Mouse (Mus musculus): ENCODE results near the gene Il20ra.

The Il20ra gene

DNA sequence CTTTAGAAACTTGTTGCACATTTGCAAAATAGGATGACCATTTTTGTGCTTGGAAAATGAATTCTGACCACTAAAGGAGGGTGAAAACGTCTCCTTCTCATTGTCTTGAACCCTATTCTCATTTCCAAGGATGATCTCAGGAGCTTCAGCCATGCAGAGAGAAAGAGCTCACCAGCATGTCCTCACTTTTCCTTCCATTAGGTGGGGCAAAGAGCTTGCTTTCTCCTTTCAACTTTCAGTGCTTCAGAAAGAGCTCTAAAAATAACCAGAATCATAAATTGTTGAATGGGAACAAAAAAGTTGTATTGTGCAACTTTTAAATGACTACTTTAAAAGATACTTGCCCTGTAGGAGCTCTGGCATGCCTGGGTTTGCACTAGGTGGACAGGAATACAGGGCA is 33.3 kb downstream of the Il20ra start:
- in situ Hi-C loops (cut with MboI; ENCODE audit: unreplicated experiment in 2 of 2): no loop called here

DNA sequence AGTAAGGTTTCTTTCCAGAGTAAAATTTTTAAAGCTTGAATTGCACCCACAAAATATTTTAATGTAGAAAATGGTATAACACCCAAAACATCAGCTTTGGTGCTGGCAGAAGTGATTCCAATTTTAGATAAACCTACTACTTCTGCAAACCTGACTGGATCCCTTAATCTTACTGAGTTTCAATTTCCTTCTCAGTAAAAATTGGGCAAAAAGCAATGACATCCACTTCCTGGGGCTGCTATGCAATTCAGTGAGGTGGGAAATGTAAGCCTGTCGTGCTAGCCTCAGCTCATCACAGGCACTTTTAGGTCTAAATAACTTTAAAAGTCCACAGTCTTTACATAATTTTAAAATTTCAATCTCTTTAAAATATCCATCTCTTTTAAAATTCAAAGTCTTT is 33.8 kb downstream of the Il20ra start:
- in situ Hi-C loops (cut with MboI; ENCODE audit: unreplicated experiment in 2 of 2): no loop called here

- in situ Hi-C loops (cut with MboI; ENCODE audit: unreplicated experiment in 2 of 2): no loop called here
Observed at GRCm38 (mm10) chr10:19747661-19748060, 35.3 kb downstream of the Il20ra start.

DNA sequence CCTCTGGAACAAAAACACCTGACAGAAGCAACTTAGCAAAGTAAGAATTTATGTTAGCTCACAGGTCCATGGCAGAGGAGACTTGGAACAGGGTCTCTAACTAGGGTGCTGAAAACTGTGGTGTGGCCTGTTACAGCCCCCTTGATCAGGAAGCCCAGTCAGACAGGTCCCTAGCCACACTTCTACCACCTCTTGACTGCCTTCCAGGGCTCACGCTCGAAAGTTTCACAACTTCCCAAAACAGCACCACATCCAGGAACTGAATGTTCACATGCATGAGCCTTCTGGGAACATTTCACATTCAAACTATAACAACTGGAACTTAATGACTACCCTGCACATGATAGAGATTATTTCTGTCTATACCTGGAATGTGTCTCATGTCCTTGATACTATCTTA is 53.1 kb downstream of the Il20ra start:
- in situ Hi-C loops (cut with MboI; ENCODE audit: unreplicated experiment in 2 of 2): no loop called here

DNA sequence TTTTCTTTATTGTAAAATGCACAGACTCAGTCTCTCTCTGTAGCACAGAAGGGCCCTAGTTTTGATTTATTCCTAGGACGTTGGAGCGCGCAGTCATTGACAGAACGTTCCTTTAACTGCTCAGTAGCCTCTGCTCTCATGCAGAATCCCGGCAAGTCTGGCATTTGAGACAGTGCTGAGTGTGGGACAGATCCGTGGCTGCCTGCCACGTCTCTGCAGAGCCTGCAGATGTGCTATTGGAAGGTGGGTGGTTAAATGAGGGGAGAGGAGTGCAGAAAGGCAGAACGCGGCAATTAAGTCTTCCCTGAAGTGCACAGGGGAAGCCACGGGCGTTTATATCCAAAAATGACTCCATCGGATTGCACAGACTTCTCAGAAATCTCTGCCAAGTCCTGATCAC is 66.7 kb downstream of the Il20ra start:
- in situ Hi-C loops (cut with MboI; ENCODE audit: unreplicated experiment in 2 of 2): no loop called here

GRCm38 (mm10) chr10:19781365-19781764 is 69.0 kb downstream of the Il20ra start:
- in situ Hi-C loops (cut with MboI; ENCODE audit: unreplicated experiment in 2 of 2): no loop called here

DNA sequence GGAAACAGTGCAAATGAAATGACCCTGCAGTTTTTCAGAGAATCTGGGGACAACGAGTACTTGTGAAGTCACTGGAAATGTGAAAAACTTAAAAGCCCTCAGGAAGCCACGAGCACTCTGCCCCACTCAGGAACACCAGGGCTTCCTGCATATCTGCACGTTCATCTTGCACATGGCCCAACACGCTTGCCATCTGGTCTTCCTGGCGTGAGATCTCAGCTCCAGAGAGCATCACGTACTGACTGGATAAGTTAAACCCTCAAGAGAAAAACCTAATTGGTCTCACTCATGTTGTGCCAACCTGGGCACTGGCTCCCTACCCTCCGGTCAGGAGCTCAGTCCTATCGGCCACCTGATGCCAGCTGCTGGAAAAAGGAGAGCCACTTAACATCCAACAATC is 82.6 kb downstream of the Il20ra start:
- in situ Hi-C loops (cut with MboI; ENCODE audit: unreplicated experiment in 2 of 2): no loop called here

DNA sequence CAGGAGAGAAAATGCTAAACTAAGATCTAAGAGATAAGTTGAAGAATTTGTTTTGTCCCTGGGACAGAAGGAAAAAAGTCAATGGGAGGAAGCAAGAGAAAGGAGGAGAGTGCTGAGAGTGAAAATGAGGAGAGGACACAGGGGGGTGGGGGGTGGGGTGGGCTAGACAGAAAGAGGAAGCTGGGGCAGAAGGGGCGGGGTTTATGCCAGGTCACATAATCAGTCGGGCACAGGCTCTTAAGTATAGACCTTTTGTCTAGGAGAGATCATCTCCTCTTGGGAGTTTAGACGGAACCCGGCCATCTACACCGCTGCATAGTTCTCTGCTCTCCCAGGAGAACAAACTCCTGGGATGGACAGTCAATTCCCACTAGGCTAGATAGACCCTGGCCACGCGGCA is 90.6 kb downstream of the Il20ra start:
- in situ Hi-C loops (cut with MboI; ENCODE audit: unreplicated experiment in 2 of 2): no loop called here

GRCm38 (mm10) chr10:19804763-19805162 is 92.4 kb downstream of the Il20ra start:
- in situ Hi-C loops (cut with MboI; ENCODE audit: unreplicated experiment in 2 of 2): loop anchor here in 1 of 2 experiments (5.0 kb wide), 1 partner anchor 97 kb away; no protein-coding TSS in a partner anchor
